Mouse (Mus musculus) ovary, postnatal 14 days (tissue): ENCODE results near the gene Pcnp.
A peak's percentile ranks its signal among the peaks of the same experiment; 100 is the strongest.
"Not testable (repeated sequence)": the region's sequence is repeated elsewhere in the genome, so short reads cannot be mapped to it uniquely, and the experiment has no call there.

Source experiments
- DNase-seq: peaks from one replicate; pipeline ENCODE4 v3.0.0; 2022; ENCODE audit warnings: low spot score

The Pcnp gene

GRCm38 (mm10) chr16:55966212-55966871 is 63.2 kb downstream of the Pcnp start, which contains the start of gene Rpl24:
Gene Rpl24, plus strand, starts transcription at chr16:55966275.
- DNase-seq: peak; percentile 97

DNA sequence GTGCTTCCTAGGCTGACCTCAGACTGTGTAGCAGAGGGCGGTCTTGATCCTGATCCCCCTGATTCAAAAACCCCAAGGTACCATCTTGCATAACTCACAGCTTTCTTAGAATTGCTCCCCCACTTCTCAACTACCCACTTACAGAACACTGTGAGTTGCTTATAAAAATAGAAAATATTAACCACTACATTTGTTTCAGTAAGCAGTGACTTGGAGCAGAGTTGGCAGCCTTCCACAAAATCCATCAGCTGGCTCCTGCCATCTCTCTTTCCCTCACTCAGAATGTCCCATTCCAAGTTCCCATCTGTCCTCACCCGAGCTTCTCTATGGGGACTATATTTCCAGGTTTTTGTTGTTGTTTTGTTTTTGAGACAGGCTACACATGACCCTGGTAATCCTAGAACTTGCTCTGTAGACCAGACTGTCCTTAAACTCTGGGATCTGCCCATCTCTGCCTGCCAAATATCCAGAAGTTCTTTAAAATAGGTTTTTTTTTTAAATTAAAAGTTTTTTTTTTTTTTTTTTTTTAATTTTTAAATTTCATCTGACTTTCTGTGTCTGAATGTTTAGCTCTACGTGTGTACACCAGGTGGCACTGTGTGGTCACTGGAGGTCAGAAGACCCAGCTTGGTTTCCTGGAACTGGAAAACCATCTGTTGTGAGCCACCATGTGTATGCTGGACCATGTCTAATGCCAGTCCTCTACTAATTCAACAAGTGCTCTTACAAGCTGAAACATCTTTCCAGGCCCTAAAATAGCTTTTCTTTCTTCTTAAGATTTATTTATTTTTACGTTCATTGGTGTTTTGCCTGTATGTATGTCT is 65.2 kb downstream of the Pcnp start:
- DNase-seq: no peak

DNA sequence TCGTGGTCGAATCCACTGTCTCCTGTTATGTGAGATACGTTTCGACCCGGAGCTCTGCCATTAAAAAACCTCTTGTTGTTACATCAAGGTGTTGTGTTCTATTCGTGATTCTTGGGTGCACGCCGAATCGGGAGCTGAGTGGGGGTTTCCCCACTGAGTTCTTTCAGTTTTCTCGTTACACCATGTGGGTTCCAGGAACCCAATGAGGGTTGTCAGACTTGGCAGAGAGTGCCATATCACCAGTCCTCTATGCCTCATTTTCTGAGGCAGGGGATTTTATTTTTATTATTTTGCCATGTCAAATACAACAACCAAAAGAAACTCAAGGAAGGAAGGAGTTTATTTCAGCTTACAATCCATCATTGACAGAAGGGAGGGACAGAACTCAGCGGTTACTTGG is 66.5 kb downstream of the Pcnp start:
- not testable (repeated sequence) for DNase-seq
